Mouse (Mus musculus) thymus, postnatal 14 days (tissue): ENCODE measurements around the gene Abcc10.

Experiments
- DNase-seq: peaks from one replicate; pipeline ENCODE4 v3.0.0; 2021

Abcc10 gene

GRCm38 (mm10) chr17:46284653-46285052 is 43.5 kb downstream of the Abcc10 start:
- no peak for DNase-seq

- DNase-seq = peak; percentile 57
These were observed 44.2 kb downstream of the Abcc10 start for GRCm38 (mm10) chr17:46283911-46284310.

- peak; percentile 31 for DNase-seq
These were observed 45.0 kb downstream of the Abcc10 start for GRCm38 (mm10) chr17:46283140-46283539.

GRCm38 (mm10) chr17:46282483-46283123 is 45.5 kb downstream of the Abcc10 start, which contains the start of gene Tjap1:
Gene Tjap1 (minus strand): TSS chr17:46283026.
- peak; percentile 86 for DNase-seq

- no peak for DNase-seq
These were observed 50.0 kb downstream of the Abcc10 start for GRCm38 (mm10) chr17:46278011-46278765.

- DNase-seq = no peak
These were observed 50.6 kb downstream of the Abcc10 start for GRCm38 (mm10) chr17:46277586-46277985.

- DNase-seq = no peak
These were observed 52.6 kb downstream of the Abcc10 start for GRCm38 (mm10) chr17:46275506-46275905.

GRCm38 (mm10) chr17:46275034-46275433 is 53.1 kb downstream of the Abcc10 start:
- no peak for DNase-seq

- no peak for DNase-seq
These were observed 53.7 kb downstream of the Abcc10 start for GRCm38 (mm10) chr17:46274465-46274864.

- DNase-seq = no peak
These were observed 54.3 kb downstream of the Abcc10 start for GRCm38 (mm10) chr17:46273803-46274236.

GRCm38 (mm10) chr17:46272675-46273074 is 55.5 kb downstream of the Abcc10 start:
- no peak for DNase-seq

GRCm38 (mm10) chr17:46272058-46272457 is 56.1 kb downstream of the Abcc10 start:
- no peak for DNase-seq

- DNase-seq = no peak
These were observed 58.2 kb downstream of the Abcc10 start for GRCm38 (mm10) chr17:46269771-46270534.

GRCm38 (mm10) chr17:46268026-46268720 is 60.0 kb downstream of the Abcc10 start:
- no peak for DNase-seq

- no peak for DNase-seq
These were observed 60.6 kb downstream of the Abcc10 start for GRCm38 (mm10) chr17:46267511-46267910.

- DNase-seq = no peak
These were observed 61.2 kb downstream of the Abcc10 start for GRCm38 (mm10) chr17:46266986-46267385.

- peak; percentile 80 for DNase-seq
These were observed 62.1 kb downstream of the Abcc10 start for GRCm38 (mm10) chr17:46265918-46266618.

GRCm38 (mm10) chr17:46265502-46265901 is 62.6 kb downstream of the Abcc10 start:
- DNase-seq = no peak

GRCm38 (mm10) chr17:46262201-46262694 is 65.9 kb downstream of the Abcc10 start:
- DNase-seq = no peak

- DNase-seq = no peak
These were observed 68.5 kb downstream of the Abcc10 start for GRCm38 (mm10) chr17:46259675-46260074.

GRCm38 (mm10) chr17:46258279-46259053 is 69.7 kb downstream of the Abcc10 start:
- no peak for DNase-seq
